Mouse (Mus musculus) intestine, embryonic 14.5 days (tissue): ENCODE results near the gene Inpp5b. TPM values are rescaled to one million over a fixed set of nuclear protein-coding genes. Genes with fewer than 3 reads are reported as not detected.

Experiments
- ATAC-seq: fragments of 200-750 bp; cut with Nextera tagmentation; replicated peaks from 2 replicates; pipeline ENCODE4 v1.8.0; 2017; ENCODE audit warnings: low read depth, moderate number of reproducible peaks, moderate TSS enrichment, moderate library complexity; ENCODE audit not compliant: low FRiP score, low TSS enrichment
- DNase-seq: peaks from one replicate; pipeline ENCODE4 v3.0.0-alpha.2; 2018; ENCODE audit warnings: low spot score
- H3K27ac ChIP-seq: fragments of 300-500 bp; sonication (generic); 2 replicates; pipeline ENCODE4 v1.5.1; 2014; ENCODE audit warnings: low read depth, mild to moderate bottlenecking, control low read depth
- H3K27me3 ChIP-seq: fragments of 300-500 bp; sonication (generic); replicated peaks from 2 replicates; pipeline ENCODE4 v1.6.1; 2014; ENCODE audit warnings: low read length, control low read depth; ENCODE audit not compliant: control insufficient read depth, insufficient read depth
- H3K36me3 ChIP-seq: fragments of 300-500 bp; sonication (generic); 2 replicates; pipeline ENCODE4 v1.6.1; 2014; ENCODE audit warnings: low read length, control low read depth; ENCODE audit not compliant: control insufficient read depth, insufficient read depth
- H3K4me1 ChIP-seq: fragments of 300-500 bp; sonication (generic); replicated peaks from 2 replicates; pipeline ENCODE4 v1.6.1; 2014; ENCODE audit warnings: low read length, control low read depth, mixed read lengths; ENCODE audit not compliant: control insufficient read depth, insufficient read depth
- H3K4me2 ChIP-seq: fragments of 300-500 bp; sonication (generic); 2 replicates; pipeline ENCODE4 v1.6.1; 2014; ENCODE audit warnings: low read length
- H3K4me3 ChIP-seq: fragments of 300-500 bp; sonication (generic); 2 replicates; pipeline ENCODE4 v1.5.1; 2014; ENCODE audit warnings: low read depth, low read length, control low read depth, mixed read lengths
- H3K9ac ChIP-seq: fragments of 300-500 bp; sonication (generic); 2 replicates; pipeline ENCODE4 v1.6.1; 2014; ENCODE audit warnings: mild to moderate bottlenecking, low read length
- H3K9me3 ChIP-seq: fragments of 300-500 bp; sonication (generic); 2 replicates; pipeline ENCODE4 v1.6.1; 2016; ENCODE audit warnings: low read length, control low read depth; ENCODE audit not compliant: control insufficient read depth
- WGBS: fragments of 180-500 bp; shearing (Covaris S2); extraction: QIAGEN DNeasy Blood & Tissue Kit; methylation state at CpG from one replicate; pipeline ENCODE4 v1.1.7; 2014; 5-methylcytosine and 5-hydroxymethylcytosine counted together
- microRNA counts: library from miRNA; unstranded; fragments of <30 nt; microRNA quantifications from one replicate; lab custom pipeline; 2016
- microRNA-seq: library from miRNA; unstranded; fragments of <30 nt; microRNA quantifications from one replicate; pipeline ENCODE4, GENCODE M21; 2016
- polyA plus RNA-seq: library from polyadenylated mRNA; unstranded; fragments of >200 nt; fragmentation: Nextera tagmentation; extraction: Ambion mirVana; gene quantifications from 2 replicates; pipeline ENCODE4 v1.2.1, GENCODE M21; 2014

Gene Inpp5b
- polyA plus RNA-seq, 1 experiment from 2014 or later, result 31.2 TPM

DNA sequence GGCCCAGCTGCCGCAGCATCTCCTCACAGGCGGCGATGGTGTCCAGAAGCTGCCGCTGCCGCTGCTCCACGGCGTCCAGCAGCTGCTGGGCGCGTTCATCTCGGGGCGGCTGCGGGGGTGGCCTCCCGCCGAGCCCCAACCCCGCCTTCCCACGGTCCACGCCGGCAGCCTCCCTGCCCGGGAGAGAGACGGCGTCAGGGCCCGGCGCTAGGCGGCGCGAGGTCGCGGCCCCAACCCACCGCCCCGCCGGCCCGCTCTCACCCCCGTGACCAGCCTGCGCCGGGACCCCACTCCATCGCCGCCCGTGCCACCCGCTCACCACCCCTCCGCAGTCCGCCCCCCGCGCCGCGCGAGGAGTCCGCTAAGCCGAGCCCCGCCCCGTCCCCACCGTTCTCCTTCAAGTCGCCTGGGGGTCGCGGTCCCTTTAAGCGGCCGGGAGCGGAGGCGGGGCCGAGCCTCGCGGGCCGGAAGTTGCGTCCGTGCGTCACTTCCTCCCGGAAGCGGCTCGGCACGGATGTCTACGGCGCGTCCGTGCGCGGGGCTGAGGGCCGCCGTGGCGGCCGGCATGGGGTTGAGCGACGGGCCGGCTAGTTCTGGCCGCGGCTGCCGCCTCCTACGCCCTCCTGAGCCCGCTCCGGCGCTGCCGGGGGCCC lies 108.7 kb downstream of the Inpp5b start, which contains the start of gene Yrdc:
Gene Yrdc (plus strand): TSS at position 419 of the 653 bp plus-strand sequence.
- peaks cover 16% of the 10 kb centered on the region for H3K4me1 ChIP-seq
- peak within 1 kb of the TSS; percentile 90 for H3K4me3 ChIP-seq
- no peaks in the 10 kb centered on the region for H3K27me3 ChIP-seq
- H3K27ac ChIP-seq, result peak within 1 kb of the TSS; percentile 91
- H3K4me2 ChIP-seq, result peak within 1 kb of the TSS; percentile 89
- peak; percentile 94 for DNase-seq
- peaks cover 20% of the 10 kb centered on the region for H3K36me3 ChIP-seq
- peak within 1 kb of the TSS; percentile 88 for H3K9ac ChIP-seq
- ATAC-seq, result peak; percentile 96
- WGBS, result under 1% methylated on average over 58 of the region's 90 CpGs
- H3K9me3 ChIP-seq, result no peaks in the 10 kb centered on the region

MicroRNAs within 50 kb of the gene (microRNA counts, 519-probe panel; counts per million panel counts)
- microRNA mmu-miR-697 (lab: Ali Mortazavi, UCI) (not detected), microRNA mmu-miR-698 (lab: Ali Mortazavi, UCI) (not detected)

Small RNA genes lying within 50 kb of the gene (microRNA-seq; reads per million reads assigned to microRNA genes)
- gene Gm24721 (not detected), gene Mir697 (not detected), gene Mir698 (not detected)

Other genes with a start within 250 kb of the Inpp5b start
- gene 3100002H09Rik, start 131.0 kb upstream of the Inpp5b start, polyA plus RNA-seq, result not detected in 2 replicates
- gene Pou3f1, start 85.0 kb upstream of the Inpp5b start, polyA plus RNA-seq, result 0.17 and 0.27 TPM in 2 replicates
- 57.6 and 65.6 TPM in 2 replicates for gene Utp11, start 48.2 kb upstream of the Inpp5b start, polyA plus RNA-seq
- gene Fhl3, start 41.1 kb upstream of the Inpp5b start, polyA plus RNA-seq, result 12.9 and 13.6 TPM in 2 replicates
- 142 and 164 TPM in 2 replicates for gene Sf3a3, start 27.1 kb upstream of the Inpp5b start, polyA plus RNA-seq
- gene Mtf1, start 60.3 kb downstream of the Inpp5b start, polyA plus RNA-seq, result 11.9 and 13.2 TPM in 2 replicates
- gene Yrdc, start 108.8 kb downstream of the Inpp5b start, polyA plus RNA-seq, result 41.6 and 41.7 TPM in 2 replicates
- gene 1110065P20Rik, start 109.3 kb downstream of the Inpp5b start, polyA plus RNA-seq, result 46.0 and 54.4 TPM in 2 replicates
- 1.0 and 1.5 TPM in 2 replicates for gene Maneal, start 120.3 kb downstream of the Inpp5b start, polyA plus RNA-seq
- gene Epha10, start 139.0 kb downstream of the Inpp5b start, polyA plus RNA-seq, result 0.19 and 0.20 TPM in 2 replicates
- 4.4 and 4.8 TPM in 2 replicates for gene 9930104L06Rik, start 195.2 kb downstream of the Inpp5b start, polyA plus RNA-seq
- gene Cdca8, start 197.5 kb downstream of the Inpp5b start, polyA plus RNA-seq, result 138 TPM in 2 replicates
- gene Rspo1, start 244.6 kb downstream of the Inpp5b start, polyA plus RNA-seq, result 13.9 and 14.6 TPM in 2 replicates